Mouse (Mus musculus): Measurements from ENCODE around the gene Cmip. TPM values are rescaled to one million over a fixed set of nuclear protein-coding genes. Genes with fewer than 3 reads are reported as not detected.

Cmip gene
- total RNA-seq, 2 experiments from 2014 or later = 278 to 289 TPM

GRCm38 (mm10) chr8:117299204-117299603 lies 42.3 kb downstream of the Cmip start:
- DNase-seq = no peak

GRCm38 (mm10) chr8:117300188-117300587 lies 43.3 kb downstream of the Cmip start:
- DNase-seq = no peak

GRCm38 (mm10) chr8:117301457-117302041 lies 44.7 kb downstream of the Cmip start:
- DNase-seq = no peak

GRCm38 (mm10) chr8:117302072-117302471 lies 45.2 kb downstream of the Cmip start:
- DNase-seq = no peak

GRCm38 (mm10) chr8:117303666-117304065 lies 46.8 kb downstream of the Cmip start:
- DNase-seq = no peak

- no peak for DNase-seq
Observed at GRCm38 (mm10) chr8:117305405-117305804, 48.5 kb downstream of the Cmip start.

GRCm38 (mm10) chr8:117306756-117307155 lies 49.9 kb downstream of the Cmip start:
- DNase-seq = no peak

- DNase-seq = no peak
Observed at GRCm38 (mm10) chr8:117307221-117307620, 50.4 kb downstream of the Cmip start.

GRCm38 (mm10) chr8:117308303-117309095 lies 51.6 kb downstream of the Cmip start:
- no peak for DNase-seq

- no peak for DNase-seq
Observed at GRCm38 (mm10) chr8:117309653-117310274, 52.9 kb downstream of the Cmip start.

GRCm38 (mm10) chr8:117310961-117311561 lies 54.2 kb downstream of the Cmip start:
- no peak for DNase-seq

GRCm38 (mm10) chr8:117314308-117314953 lies 57.6 kb downstream of the Cmip start:
- DNase-seq = no peak

GRCm38 (mm10) chr8:117315727-117316126 lies 58.9 kb downstream of the Cmip start:
- DNase-seq = no peak

- DNase-seq = no peak
Observed at GRCm38 (mm10) chr8:117317478-117317877, 60.6 kb downstream of the Cmip start.

GRCm38 (mm10) chr8:117318911-117319826 lies 62.3 kb downstream of the Cmip start:
- no peak for DNase-seq

GRCm38 (mm10) chr8:117320616-117321015 lies 63.8 kb downstream of the Cmip start:
- DNase-seq = no peak

- no peak for DNase-seq
Observed at GRCm38 (mm10) chr8:117321232-117321631, 64.4 kb downstream of the Cmip start.

- DNase-seq = peak; percentile 63 to 70
Observed at GRCm38 (mm10) chr8:117322021-117322420, 65.2 kb downstream of the Cmip start.

- no peak for DNase-seq
Observed at GRCm38 (mm10) chr8:117322715-117323310, 65.9 kb downstream of the Cmip start.

GRCm38 (mm10) chr8:117324821-117325220 lies 68.0 kb downstream of the Cmip start:
- DNase-seq = no peak

GRCm38 (mm10) chr8:117326735-117327134 lies 69.9 kb downstream of the Cmip start:
- DNase-seq = no peak
